Mouse (Mus musculus): ENCODE data around the gene Rere.
"Not testable (repeated sequence)": the region's sequence is repeated elsewhere in the genome, so short reads cannot be mapped to it uniquely, and the experiment has no call there.

Gene Rere

GRCm38 (mm10) chr4:150551390-150551789, 269.9 kb downstream of the Rere start:
- DNase-seq (ENCODE audit: low read depth), result no peak

- no peak for DNase-seq (ENCODE audit: low read depth)
Measured at GRCm38 (mm10) chr4:150552751-150553600, 271.5 kb downstream of the Rere start.

GRCm38 (mm10) chr4:150555783-150556182, 274.3 kb downstream of the Rere start:
- peak; percentile 24 for DNase-seq (ENCODE audit: low read depth)

GRCm38 (mm10) chr4:150556382-150557221, 275.2 kb downstream of the Rere start:
- peak; percentile 93 for DNase-seq (ENCODE audit: low read depth)

- DNase-seq (ENCODE audit: low read depth), result not testable (repeated sequence)
Measured at GRCm38 (mm10) chr4:150557289-150557688, 275.8 kb downstream of the Rere start.

GRCm38 (mm10) chr4:150557976-150558375, 276.5 kb downstream of the Rere start:
- DNase-seq (ENCODE audit: low read depth), result no peak

- no peak for DNase-seq (ENCODE audit: low read depth)
Measured at GRCm38 (mm10) chr4:150559514-150559913, 278.1 kb downstream of the Rere start.

GRCm38 (mm10) chr4:150563281-150563680, 281.8 kb downstream of the Rere start:
- DNase-seq (ENCODE audit: low read depth), result no peak

GRCm38 (mm10) chr4:150566193-150566592, 284.7 kb downstream of the Rere start:
- DNase-seq (ENCODE audit: low read depth), result no peak

GRCm38 (mm10) chr4:150568318-150569134, 287.1 kb downstream of the Rere start:
- no peak for DNase-seq (ENCODE audit: low read depth)

GRCm38 (mm10) chr4:150569135-150569833, 287.8 kb downstream of the Rere start:
- peak; percentile 77 for DNase-seq (ENCODE audit: low read depth)

- DNase-seq (ENCODE audit: low read depth), result peak; percentile 49
Measured at GRCm38 (mm10) chr4:150569834-150570571, 288.6 kb downstream of the Rere start.

GRCm38 (mm10) chr4:150570793-150571192, 289.3 kb downstream of the Rere start:
- DNase-seq (ENCODE audit: low read depth), result no peak

- no peak for DNase-seq (ENCODE audit: low read depth)
Measured at GRCm38 (mm10) chr4:150572104-150572691, 290.8 kb downstream of the Rere start.

GRCm38 (mm10) chr4:150572938-150573337, 291.5 kb downstream of the Rere start:
- DNase-seq (ENCODE audit: low read depth), result no peak

GRCm38 (mm10) chr4:150575363-150576092, 294.1 kb downstream of the Rere start:
- DNase-seq (ENCODE audit: low read depth), result no peak

- no peak for DNase-seq (ENCODE audit: low read depth)
Measured at GRCm38 (mm10) chr4:150576339-150576738, 294.9 kb downstream of the Rere start.

GRCm38 (mm10) chr4:150578021-150578420, 296.6 kb downstream of the Rere start:
- DNase-seq (ENCODE audit: low read depth), result no peak

GRCm38 (mm10) chr4:150581931-150582723, 300.7 kb downstream of the Rere start:
- peak; percentile 51 for DNase-seq (ENCODE audit: low read depth)
